Mouse (Mus musculus): ENCODE data around the gene Zcwpw1.
A peak's percentile ranks its signal among the peaks of the same experiment; 100 is the strongest.
"Not testable (repeated sequence)": the region's sequence is repeated elsewhere in the genome, so short reads cannot be mapped to it uniquely, and the experiment has no call there.

Gene Zcwpw1

DNA sequence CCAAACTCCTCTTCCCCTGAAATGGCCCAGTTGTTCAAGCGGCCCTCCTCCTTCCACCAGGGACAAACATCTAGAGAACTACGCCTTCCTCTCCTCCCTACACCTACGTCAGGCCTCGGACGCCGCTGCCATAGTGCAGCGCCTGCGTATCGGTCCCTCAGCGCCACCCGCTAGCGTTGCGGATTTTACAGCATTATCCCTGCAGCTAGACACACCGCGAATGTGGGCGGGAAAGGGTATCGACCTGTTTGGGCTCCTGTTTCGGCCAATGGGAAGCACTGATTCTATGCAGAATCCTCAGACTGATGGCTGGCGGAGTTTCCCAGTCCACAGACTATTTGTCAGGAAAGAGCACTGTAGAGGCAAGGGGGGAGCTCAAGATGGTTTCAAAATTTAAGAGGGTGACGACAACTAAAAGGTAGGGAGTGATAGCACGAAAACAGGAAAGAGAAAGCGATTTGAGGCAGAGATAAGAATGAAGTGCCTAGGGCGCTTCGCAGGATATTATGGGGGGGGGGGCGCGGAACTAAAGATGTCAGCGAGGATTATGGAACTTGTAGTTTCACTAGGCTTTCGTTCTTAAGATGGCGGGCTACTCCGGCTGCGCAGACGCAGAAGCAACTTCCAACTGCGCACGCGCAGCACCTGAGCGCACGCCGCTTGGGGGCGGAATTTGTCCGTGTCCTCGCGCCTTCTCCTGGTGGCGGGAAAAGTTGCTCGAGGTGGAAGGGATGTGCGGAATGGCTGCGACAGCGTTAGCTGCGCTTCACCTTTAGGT, at the start of gene Zcwpw1, which contains the start of gene Mepce:
Zcwpw1 (plus strand) TSS at position 648 of the 778 bp plus-strand sequence.
Mepce (minus strand) TSS at position 505 of the 778 bp plus-strand sequence.
- DNase-seq = peak; percentile 96

DNA sequence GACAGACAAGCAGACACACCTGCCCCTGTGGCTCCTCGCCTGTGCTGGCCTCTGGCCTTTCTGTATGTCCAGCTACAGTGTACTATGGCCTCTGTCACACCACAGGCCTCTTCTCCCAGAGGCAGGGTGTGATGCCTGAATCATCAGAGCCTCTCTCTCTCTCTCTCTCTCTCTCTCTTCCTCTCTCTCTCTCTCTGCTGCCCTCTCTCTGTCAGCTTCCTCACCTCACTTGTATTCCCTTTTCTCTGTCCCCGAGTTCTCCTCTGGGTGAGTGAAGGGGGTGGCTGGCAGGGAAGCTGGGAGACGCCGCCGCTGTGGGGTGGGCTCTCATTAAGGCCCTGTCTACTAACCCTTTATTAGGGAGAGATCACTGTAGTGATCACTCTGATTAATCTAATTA, 49.1 kb upstream of the Zcwpw1 start:
- no peak for DNase-seq

DNA sequence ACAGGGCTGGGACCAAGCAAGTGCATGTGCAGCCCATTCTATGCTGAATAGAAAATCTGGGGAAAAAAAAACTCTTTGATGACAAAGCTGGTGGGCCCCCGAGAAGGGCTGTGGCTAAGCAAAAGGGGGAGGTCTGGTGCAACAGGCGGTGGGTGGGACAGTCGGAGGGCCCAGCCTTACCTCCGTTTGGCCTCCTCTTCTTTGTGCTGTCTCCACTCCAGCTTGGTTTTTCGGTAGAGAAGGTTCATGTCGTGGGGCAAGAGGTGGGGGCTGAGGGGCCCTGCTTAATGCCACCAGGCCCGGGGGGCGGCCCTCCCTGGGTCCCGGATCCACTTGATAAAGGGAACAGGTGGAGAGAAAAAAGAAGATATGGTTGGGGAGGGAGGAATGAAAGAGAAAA, 48.1 kb upstream of the Zcwpw1 start:
- DNase-seq = no peak

DNA sequence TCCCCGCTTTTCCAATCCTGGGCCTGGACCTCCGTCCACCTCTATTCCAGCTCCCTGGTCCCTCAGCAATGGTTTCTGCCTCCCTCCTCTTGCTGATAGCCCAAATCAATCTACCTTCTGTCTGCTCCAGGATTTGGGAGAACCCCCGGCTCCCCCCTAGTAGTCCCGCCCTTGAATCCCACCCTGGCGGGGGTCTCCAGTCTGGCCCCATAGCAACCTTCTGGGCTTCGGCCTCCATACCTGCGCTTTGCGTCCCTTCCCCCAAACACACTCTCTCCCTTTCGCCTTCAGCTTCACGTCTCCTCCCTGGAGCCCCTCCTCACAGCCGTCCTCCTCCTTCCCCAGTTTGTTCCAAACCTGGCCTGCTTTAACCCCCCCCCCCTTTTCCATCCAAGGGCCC, 47.1 kb upstream of the Zcwpw1 start:
- DNase-seq = no peak

DNA sequence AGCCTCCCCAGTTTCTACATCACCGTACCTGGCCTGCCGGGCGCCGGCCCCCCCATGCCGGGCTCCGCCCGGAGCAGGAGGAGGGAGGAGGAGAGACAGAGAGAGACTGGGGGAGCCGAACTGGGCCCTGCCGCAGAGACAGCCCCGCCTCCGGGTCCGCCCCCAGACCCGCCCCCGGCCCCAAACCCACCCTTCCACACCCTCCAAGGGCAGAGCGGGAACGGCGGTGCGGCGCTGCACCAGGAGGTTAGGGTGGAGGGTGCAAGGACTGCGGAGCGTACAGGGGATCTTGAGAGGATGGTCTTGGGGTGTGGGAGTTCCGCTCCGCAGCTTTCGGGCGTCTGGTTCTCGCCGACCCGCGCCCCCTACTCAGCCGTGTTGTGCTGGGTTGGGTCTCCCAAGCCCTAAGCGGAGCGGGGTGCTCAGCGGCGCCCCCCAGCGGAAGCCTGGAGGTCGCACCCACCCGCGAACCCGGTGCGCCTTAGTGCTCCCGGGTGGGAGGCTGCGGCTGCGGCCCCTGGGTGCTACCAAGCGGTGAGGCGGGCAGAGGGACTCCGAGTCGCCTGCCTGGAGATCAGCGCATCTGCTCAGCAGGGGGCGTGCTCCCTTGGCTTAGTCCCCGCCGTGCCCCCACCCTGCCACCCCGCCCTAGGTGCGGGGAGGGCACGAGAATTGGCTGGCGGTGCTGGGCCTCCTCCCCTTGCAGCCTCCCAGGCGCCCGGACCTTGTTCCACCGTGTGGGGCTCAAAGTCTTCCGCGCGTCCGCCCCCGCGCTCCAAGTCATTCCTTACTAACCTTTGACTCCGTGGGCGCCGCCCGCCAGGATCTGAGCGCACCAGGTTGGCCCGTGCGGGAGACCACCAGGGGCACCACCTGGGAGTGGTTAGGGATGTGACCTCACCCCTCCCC, 46.3 kb upstream of the Zcwpw1 start, which contains the start of gene Nyap1:
Nyap1 (minus strand) TSS at position 585 of the 909 bp plus-strand sequence.
- DNase-seq = peak; percentile 80

DNA sequence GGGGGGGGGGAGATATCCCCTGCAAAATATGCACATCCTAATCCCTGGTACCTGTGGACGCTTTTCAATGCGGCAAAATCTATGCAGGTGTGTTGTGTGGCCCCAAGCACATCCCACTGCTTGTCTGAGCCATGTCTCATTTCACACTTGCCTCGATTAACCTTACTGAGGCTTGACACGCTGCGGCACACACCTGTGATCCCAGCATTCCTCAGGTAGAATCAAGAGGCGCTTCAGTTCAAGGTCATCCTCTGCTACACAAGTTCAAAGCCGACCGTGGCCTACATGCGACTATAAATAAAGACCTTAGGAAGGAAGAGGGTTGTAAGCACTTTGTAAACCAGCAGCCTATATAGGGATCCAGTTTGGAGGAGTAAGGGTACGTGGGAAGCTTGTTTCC, 45.5 kb upstream of the Zcwpw1 start:
- DNase-seq = no peak

DNA sequence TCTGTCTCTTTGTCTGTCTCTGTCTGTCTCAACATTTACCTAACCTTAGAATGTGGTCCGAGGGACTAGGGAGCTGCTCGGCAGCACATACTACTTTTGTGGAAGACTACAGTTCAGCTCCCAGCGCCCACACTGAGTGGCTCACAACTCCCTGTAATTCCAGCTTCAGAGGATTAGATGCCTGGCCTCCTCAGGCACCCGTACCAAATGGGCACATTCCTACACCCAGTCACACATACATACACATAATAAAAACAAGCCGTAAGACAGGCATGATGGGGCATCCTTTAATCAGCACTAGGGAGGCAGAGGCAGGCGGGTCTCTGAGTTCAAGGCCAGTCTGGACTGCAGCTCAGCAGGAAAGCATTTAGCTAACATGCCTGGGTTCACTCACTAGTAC, 44.8 kb upstream of the Zcwpw1 start:
- no peak for DNase-seq

DNA sequence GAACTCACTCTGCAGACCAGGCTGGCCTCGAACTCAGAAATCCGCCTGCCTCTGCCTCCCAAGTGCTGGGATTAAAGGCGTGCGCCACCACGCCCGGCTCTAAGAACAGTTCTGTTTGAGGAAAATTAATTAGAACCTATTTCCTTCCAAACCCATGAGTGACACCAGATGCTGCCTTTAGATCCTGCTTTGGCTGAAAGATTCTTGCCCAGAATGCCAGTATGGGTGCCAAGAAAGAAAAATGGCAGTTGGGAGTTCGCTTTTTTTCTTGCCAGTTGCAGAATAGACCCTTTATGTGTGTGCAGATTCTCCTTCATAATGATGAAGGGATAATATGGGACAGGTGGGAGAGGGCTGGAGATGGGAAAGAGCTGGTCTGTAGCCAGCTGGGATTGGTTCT, 43.4 kb upstream of the Zcwpw1 start:
- DNase-seq = no peak

DNA sequence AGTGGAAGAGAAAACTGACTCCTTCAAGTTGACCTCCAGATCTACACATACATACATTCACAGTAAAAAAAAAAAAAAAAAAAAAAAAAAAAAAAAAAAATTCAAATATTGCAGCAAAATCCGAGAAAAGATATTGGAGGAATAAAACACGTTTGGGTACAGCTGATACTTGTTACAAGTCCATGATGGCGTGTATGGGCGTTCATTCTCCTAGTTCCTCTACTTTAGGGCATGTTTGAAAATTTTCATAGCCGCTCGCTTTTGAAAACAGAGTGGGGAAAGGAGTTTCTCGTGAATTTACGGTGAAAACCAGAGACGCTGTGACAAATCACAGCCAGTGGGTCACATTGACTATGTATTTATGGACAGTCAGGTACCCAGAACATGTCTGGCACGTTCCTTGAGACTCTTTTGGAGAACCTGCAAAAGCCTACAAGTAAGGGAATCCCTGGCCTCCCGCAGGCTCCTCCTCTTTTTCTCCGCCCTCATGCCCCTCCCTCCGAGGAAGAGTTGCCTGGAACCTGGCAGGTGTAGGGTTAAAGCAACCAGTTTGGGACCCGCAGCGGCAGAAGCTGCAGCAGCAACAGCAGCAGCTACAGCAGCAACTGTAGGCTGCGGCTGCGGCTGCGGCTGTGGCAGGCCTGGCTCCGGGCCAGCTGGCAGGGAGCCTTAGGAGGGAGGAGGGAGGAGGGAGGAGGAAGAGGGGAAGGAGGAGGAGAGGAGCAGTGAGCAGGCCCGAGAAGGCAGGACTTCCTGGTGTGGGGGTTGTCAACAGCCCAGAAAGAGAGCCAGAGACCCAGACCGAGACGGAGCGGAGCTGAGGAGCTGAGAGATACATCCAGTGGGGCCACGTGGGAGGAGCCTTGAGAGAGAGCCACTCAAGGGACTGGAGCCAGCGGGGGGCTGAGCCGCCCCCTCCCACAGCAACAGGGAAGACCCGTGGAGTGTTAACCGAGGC, 42.1 kb upstream of the Zcwpw1 start, which contains the start of gene Tsc22d4:
Tsc22d4 (plus strand) TSS at position 517 of the 958 bp plus-strand sequence.
- DNase-seq = peak; percentile 95

DNA sequence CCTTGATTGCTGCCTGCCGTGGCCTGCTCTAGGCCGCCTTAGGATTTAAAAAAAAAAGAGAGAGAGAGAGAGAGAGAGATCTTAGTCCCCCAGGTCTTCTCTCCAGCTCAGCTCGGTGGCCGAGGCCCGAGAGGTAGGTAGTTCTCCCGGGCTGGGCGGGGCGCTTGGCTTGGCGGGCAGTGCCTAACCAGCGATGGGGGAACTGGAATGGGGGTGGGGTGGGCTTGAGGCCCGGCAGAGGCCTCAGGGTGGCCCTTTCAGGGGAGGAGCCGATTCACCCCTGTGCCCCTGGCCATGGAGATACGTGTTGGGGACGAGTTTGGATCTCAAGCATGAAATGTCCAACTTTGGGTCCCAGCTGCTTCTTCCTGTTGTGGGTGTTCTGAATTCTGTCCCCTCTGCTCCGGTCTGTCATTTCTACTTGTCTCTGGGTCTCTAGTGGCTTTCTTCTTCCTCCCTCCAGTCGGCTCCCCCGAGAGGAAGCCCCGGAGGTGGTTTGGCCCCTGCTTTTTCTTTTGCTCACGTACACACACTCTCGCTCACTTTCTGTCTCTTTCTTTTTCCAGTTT, 41.2 kb upstream of the Zcwpw1 start:
- DNase-seq = peak; percentile 84

DNA sequence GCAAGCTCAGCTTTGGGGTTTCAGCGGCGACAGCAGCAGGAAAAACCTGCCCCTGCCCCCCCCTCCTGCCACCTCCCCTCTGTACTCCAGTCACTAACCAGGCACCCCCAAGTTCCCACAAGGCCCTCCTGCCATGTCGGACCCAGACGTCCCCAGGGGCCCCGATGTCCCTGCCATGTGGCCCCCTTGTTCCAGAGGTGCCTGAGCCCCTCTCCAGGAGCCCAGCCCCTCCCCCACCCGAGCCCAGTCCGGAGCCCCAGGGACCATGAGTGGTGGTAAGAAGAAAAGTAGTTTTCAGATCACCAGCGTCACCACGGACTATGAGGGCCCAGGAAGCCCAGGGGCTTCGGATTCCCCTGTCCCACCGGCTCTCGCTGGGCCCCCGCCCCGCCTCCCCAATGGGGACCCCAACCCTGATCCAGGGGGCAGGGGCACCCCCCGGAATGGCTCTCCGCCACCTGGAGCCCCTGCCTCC, 40.7 kb upstream of the Zcwpw1 start:
- DNase-seq = peak; percentile 39

DNA sequence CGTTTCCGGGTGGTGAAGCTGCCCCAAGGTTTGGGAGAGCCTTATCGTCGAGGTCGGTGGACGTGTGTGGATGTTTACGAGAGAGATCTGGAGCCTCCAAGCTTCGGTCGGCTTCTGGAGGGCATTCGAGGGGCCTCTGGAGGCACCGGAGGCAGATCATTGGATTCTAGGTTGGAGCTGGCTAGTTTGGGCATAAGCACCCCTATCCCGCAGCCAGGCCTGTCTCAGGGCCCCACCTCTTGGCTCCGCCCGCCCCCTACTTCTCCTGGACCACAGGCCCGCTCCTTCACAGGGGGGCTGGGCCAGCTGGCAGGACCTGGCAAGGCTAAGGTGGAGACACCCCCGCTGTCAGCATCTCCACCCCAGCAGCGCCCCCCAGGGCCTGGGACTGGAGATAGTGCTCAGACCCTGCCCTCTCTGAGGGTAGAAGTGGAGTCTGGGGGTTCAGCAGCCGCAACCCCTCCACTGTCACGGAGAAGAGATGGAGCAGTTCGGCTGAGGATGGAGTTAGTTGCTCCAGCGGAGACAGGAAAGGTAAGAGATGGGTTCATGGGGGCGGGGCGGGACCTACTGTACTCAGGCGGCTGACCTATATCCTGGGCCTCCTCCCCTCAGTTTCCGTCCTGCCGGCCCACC, 40.2 kb upstream of the Zcwpw1 start:
- DNase-seq = peak; percentile 67

DNA sequence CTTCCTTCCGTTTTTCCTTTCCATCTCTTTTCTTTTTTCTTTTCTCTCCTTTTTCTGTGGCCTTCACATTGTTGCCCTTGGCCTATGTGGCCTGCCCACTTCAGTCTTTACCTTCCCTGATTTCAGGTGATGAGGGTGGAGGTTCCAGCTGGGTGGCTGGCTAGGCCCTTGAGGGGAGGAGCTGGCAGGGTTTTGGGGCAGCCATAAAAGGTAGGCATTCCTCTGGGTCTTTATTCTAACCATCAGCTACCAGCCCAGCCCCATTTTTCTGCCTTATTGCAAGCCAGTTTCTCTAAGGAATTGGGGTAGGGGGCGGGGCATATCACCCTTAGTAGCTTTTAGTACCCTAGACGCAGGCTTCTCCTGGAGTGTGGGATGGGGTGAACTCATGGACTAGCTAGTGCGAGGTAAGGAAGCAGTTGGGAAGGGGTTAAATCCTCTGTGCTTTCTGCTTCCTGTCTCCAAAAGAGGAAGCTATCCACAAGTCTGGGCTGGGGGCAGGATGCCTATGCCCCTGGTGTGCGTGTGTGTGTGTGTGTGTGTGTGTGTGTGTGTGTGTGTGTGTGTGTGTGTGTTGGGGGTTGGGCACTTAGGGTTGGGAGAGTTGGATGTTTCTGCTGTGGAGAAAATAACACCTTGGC, 39.3 kb upstream of the Zcwpw1 start:
- DNase-seq = peak; percentile 64

DNA sequence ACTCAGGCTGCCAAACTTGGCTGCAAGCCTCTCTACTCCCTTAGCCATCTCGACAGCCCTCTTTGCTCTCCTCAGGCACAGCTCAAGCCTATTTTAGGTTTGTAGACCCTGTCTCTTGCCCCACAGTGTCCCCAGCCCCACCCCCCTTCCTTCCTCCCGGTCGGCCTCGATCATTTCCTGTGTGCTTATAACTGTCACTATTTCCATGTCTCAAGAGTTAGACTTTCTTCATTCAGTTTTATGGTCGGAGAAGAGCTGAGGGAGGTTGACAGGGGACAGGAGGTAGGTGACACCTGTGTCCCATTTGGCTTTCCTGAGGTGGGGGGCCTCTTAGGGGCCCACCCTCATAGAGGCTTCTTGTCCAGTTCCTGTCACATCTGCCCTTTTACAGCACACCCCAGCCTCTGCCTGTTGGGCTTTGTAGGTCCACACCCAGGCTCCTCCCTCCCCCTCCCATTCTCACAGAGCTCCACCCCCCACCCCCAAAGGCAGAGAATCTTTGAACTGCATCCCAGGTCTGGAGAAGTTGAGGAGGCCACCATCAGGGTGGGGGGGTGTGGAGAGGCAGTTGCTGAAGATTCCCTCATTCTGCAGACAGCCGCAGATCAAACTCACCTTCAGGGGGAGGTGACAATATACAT, 38.3 kb upstream of the Zcwpw1 start:
- peak; percentile 50 for DNase-seq

DNA sequence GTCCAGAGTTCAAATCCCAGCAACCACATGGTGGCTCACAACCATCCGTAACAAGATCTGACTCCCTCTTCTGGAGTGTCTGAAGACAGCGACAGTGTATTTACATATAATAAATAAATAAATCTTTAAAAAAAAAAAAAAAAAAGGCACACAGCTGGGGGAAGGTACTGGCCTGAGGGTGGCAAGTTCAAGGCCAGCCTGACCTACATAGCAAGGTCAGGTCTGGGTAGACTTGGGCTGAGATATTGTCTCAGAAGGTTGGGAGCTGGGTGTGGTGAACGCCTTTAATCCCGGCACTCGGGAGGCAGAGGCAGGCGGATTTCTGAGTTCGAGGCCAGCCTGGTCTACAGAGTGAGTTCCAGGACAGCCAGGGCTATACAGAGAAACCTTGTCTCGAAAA, 37.4 kb upstream of the Zcwpw1 start:
- not testable (repeated sequence) for DNase-seq

DNA sequence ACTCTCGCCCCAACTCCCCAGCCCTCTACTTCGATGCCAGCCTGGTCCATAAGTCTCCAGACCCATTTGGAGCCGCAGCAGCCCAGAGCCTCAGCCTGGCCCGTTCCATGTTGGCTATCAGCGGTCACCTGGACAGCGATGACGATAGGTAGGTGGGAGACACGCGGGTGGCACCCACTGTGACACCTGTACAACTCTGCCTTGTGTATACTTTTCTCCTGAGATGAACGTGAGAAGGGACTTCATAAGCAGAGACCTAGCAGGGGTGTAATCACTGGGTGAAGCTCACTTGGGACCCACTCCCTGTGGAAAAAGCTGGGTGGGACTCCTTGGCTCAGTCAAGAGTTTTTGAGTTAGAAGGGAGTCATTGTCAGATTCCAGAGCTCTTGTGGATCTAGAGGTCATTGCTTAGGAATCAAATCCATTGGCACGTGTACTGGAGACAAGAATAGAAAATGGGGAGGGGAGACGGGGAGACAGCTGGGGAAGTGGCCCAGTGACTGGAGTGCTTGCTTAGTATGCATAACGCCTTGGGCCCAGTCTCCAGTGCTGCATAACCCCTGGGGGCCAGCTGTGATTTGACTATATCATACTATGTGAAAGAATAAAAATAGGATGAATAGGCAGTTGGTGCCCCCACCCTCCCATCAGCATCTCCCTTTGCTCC, 36.2 kb upstream of the Zcwpw1 start:
- no peak for DNase-seq

DNA sequence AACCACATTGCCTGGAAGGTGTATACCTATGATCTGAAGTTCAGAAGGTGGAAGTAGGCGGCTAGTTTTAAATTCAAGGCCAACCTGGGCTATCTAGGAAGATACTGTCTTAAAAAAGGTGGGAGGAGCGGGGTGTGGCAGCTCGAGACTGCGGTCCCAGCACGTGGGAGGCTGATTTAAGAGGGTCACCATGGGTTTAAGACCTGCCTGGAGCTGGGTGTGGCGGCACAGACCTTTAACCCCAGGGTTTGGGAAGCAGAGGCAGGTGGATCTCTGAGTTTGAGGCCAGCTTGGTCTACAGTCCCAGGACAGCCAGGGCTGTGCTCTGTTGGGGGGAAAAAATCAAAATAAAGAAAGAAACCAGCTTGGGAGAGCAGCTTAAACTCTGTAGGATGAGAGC, 35.6 kb upstream of the Zcwpw1 start:
- DNase-seq = no peak

DNA sequence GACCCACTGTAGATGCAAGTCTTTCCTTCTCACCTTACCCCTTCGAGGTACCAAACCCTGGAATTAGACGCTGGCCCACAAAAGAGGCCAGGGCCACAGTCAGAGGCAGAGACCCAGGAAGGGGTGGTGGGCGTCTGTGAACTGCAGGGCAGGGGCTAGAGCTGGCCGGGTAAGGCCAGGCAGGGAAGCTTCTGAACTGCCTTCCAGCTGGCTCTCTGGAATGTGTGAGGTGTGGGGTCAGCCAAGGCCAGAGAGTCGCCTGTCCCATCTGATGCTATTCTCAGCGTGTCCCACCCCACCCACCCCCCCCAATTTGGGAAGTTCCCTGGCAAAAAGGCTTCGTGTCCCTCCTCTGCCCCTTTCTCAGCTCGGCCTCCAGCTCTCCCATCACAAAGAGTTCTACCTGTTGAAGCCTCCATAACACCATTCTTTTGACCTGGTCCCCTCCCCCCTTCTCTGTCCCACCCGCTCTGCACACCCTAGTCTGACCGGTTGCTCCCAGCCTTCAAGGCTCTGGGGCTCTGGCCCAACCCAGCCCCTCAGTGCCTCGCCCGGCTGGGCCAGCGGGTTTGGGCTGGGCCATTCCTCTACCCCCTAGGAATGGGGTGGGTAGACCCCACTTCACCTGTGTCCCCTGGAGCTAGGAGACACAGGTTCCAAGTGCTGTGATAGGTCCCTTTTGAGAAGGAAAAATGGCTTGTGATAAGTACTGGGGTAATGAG, 34.3 kb upstream of the Zcwpw1 start:
- DNase-seq = no peak

DNA sequence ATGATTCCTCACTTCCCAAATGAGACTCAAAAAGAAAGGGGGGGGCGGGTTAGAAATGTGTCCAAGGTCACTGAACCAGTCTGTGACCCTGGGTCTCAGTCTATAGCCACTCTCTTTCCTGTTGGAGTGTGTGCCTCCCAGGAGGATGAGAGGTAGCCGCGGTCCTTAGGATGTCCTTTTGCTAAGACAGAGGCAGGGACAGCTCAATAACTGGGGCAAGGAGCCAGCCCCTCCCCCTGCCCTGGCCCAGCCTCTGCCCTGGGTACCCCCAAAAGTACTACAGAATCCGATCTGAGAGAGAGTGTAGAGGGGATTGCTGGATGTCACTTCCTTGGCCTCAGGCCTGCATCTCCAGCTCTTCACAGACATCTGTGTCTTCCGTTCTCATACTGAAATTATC, 32.2 kb upstream of the Zcwpw1 start:
- DNase-seq = no peak
